Mouse (Mus musculus): ENCODE results near the gene Ripor3. TPM values are rescaled to one million over a fixed set of nuclear protein-coding genes. Genes with fewer than 3 reads are reported as not detected.

Ripor3 gene
- total and polyA plus RNA-seq, 3 experiments: 0.17 TPM; not detected in 2

DNA sequence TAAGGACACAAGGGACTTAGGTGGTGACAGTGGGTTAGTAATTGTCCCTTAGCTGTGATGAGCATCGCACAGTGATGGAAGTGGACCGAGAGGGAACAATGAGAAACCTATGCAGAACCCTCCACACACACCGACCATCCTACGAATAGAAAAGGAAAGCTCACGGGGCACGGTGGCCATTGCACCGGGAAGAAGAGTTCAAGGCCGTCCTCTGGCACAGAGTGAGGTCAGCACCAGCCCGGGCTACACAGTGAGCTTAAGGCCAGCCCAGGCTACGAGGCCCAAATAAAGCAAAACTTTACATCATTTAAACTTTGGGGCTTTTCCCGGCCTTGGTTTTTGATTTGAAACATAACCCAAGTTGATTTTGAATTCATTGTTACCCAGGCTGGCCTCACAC is 43.7 kb upstream of the Ripor3 start:
- Histone ChIP-seq H3K9me3 (replicated peaks; ENCODE audit: low read length) (peaks cover under 1% of the 10 kb centered on the region), H3K27ac (ENCODE audit: insufficient read depth, low read depth) (no peak overlapping the region), H3K36me3 (replicated peaks in 1 of 2; ENCODE audit: control insufficient read depth in 1 of 2, insufficient read depth in 1 of 2, low read length in 1 of 2) (no peaks in the 10 kb centered on the region), H3K79me2 (replicated peaks; ENCODE audit: control insufficient read depth, extremely low read depth, insufficient read depth, poor library complexity, severe bottlenecking) (no peaks in the 10 kb centered on the region), H3K4me3 (replicated peaks in 1 of 3; ENCODE audit: low read depth in 2 of 3, low read length in 2 of 3, poor library complexity in 1 of 3) (no peak overlapping the region), H3K9ac (ENCODE audit: insufficient read depth, low read depth) (no peak overlapping the region), H3K4me2 (ENCODE audit: insufficient read depth, low read depth, poor library complexity, severe bottlenecking) (no peak overlapping the region), H3K27me3 (replicated peaks) (peaks cover 62% of the 10 kb centered on the region), H3K4me1 (ENCODE audit: control insufficient read depth in 1 of 2, insufficient read depth in 2 of 2) (peaks cover 8 to 17% of the 10 kb centered on the region in 2 experiments)
- in situ Hi-C loops (cut with MboI; ENCODE audit: low pct_ligation_motif_present, low pct_unique_long_range_greater_than_20kb, low sequenced_read_pairs): no loop called here
- TF ChIP-seq POLR2A (IDR thresholded peaks at IDR 0.05; ENCODE audit: low read depth, low read length) (no peak), RAD21 (IDR thresholded peaks at IDR 0.05; ENCODE audit: low read depth, low read length) (no peak), ELF1 (IDR thresholded peaks at IDR 0.05; ENCODE audit: low read depth, low read length) (no peak), ZKSCAN1 (IDR thresholded peaks at IDR 0.05; ENCODE audit: borderline replicate concordance, low read depth, low read length) (no peak), MAZ (IDR thresholded peaks at IDR 0.05; ENCODE audit: low read depth, low read length) (no peak), ZC3H11A (IDR thresholded peaks at IDR 0.05; ENCODE audit: low read depth, low read length) (no peak), SIN3A (IDR thresholded peaks at IDR 0.05; ENCODE audit: low read length) (no peak), RCOR1 (conservative IDR thresholded peaks at IDR 0.05; ENCODE audit: low read depth, low read length) (no peak), USF1 (IDR thresholded peaks at IDR 0.05; ENCODE audit: low read depth, low read length) (no peak), JUND (conservative IDR thresholded peaks at IDR 0.05; ENCODE audit: low read depth, low read length) (no peak), NELFE (IDR thresholded peaks at IDR 0.05; ENCODE audit: low read depth, low read length) (no peak)
- DNase-seq (ENCODE audit: extremely low read depth): no peak
- dilution Hi-C loops (cut with MboI; ENCODE audit: extremely low pct_ligation_motif_present, extremely low pct_unique_long_range_greater_than_20kb, low sequenced_read_pairs): no loop called here

DNA sequence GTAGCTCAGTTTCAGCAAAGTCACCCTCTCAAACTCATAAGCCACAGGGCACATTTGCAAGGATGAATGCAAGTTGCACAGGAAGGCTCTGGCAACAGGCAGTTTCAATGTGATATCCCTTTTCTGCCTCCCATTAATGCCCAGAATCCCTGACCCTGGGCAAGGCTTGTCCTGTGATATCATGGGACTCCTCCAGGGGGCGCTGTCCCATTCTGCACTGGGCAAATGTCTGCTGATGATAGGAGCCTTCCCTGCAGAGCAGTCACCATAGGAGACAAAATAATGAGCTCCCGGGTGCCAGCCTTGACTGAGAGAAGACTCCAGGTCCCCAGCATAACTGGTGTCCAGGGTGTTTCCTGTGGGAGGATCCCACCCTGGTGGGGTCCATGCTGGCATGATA is 42.3 kb upstream of the Ripor3 start:
- dilution Hi-C loops (cut with MboI; ENCODE audit: extremely low pct_ligation_motif_present, extremely low pct_unique_long_range_greater_than_20kb, low sequenced_read_pairs): no loop called here
- in situ Hi-C loops (cut with MboI; ENCODE audit: low pct_ligation_motif_present, low pct_unique_long_range_greater_than_20kb, low sequenced_read_pairs): no loop called here

More for the DNA sequence above, 42.3 kb upstream of the Ripor3 start:
- Histone ChIP-seq H3K27ac (ENCODE audit: insufficient read depth, low read depth) (no peak overlapping the region), H3K4me3 (replicated peaks in 1 of 3; ENCODE audit: low read depth in 2 of 3, low read length in 2 of 3, poor library complexity in 1 of 3) (no peak overlapping the region), H3K79me2 (replicated peaks; ENCODE audit: control insufficient read depth, extremely low read depth, insufficient read depth, poor library complexity, severe bottlenecking) (no peaks in the 10 kb centered on the region), H3K9ac (ENCODE audit: insufficient read depth, low read depth) (no peak overlapping the region), H3K9me3 (replicated peaks; ENCODE audit: low read length) (no peaks in the 10 kb centered on the region), H3K27me3 (replicated peaks) (peaks cover 68% of the 10 kb centered on the region), H3K36me3 (replicated peaks in 1 of 2; ENCODE audit: control insufficient read depth in 1 of 2, insufficient read depth in 1 of 2, low read length in 1 of 2) (no peaks in the 10 kb centered on the region), H3K4me2 (ENCODE audit: insufficient read depth, low read depth, poor library complexity, severe bottlenecking) (no peak overlapping the region), H3K4me1 (ENCODE audit: control insufficient read depth in 1 of 2, insufficient read depth in 2 of 2) (peaks cover 8 to 22% of the 10 kb centered on the region in 2 experiments)
- peak; percentile 19 for DNase-seq (ENCODE audit: extremely low read depth)
- TF ChIP-seq SIN3A (IDR thresholded peaks at IDR 0.05; ENCODE audit: low read length) (no peak), ETS1 (conservative IDR thresholded peaks at IDR 0.05; ENCODE audit: low read depth, low read length) (no peak), RAD21 (IDR thresholded peaks at IDR 0.05; ENCODE audit: low read depth, low read length) (peak; percentile 27), ZNF384 (IDR thresholded peaks at IDR 0.05; ENCODE audit: low read depth, low read length) (no peak), KAT2A (IDR thresholded peaks at IDR 0.05; ENCODE audit: insufficient replicate concordance, low read length) (no peak), ZKSCAN1 (IDR thresholded peaks at IDR 0.05; ENCODE audit: borderline replicate concordance, low read depth, low read length) (no peak), MYC (IDR thresholded peaks at IDR 0.05; ENCODE audit: low read depth, low read length) (no peak), HCFC1 (IDR thresholded peaks at IDR 0.05; ENCODE audit: low read depth, low read length) (no peak), SMC3 (IDR thresholded peaks at IDR 0.05; ENCODE audit: low read depth, low read length) (peak; percentile 40; the same call in 1 of the 2 replicates), PAX5 (IDR thresholded peaks at IDR 0.05; ENCODE audit: low read length) (no peak), JUND (conservative IDR thresholded peaks at IDR 0.05; ENCODE audit: low read depth, low read length) (no peak), NELFE (IDR thresholded peaks at IDR 0.05; ENCODE audit: low read depth, low read length) (no peak), CTCF (conservative IDR thresholded peaks at IDR 0.05 in 1 of 2, IDR thresholded peaks at IDR 0.05 in 1 of 2; ENCODE audit: low read depth in 2 of 2, low read length in 2 of 2) (peak; percentile 59 to 71), UBTF (IDR thresholded peaks at IDR 0.05; ENCODE audit: low read depth, low read length) (no peak), ZMIZ1 (IDR thresholded peaks at IDR 0.05; ENCODE audit: low read depth, low read length) (no peak), CHD1 (IDR thresholded peaks at IDR 0.05; ENCODE audit: low read depth, low read length) (no peak), MXI1 (IDR thresholded peaks at IDR 0.05; ENCODE audit: low read depth, low read length) (no peak), USF1 (IDR thresholded peaks at IDR 0.05; ENCODE audit: low read depth, low read length) (no peak), E2F4 (IDR thresholded peaks at IDR 0.05; ENCODE audit: insufficient replicate concordance, low read depth, low read length) (no peak), USF2 (conservative IDR thresholded peaks at IDR 0.05; ENCODE audit: low read depth, low read length) (no peak), IRF4 (IDR thresholded peaks at IDR 0.05; ENCODE audit: low read depth, low read length) (no peak), MEF2A (IDR thresholded peaks at IDR 0.05; ENCODE audit: borderline replicate concordance, low read depth, low read length) (no peak), MAZ (IDR thresholded peaks at IDR 0.05; ENCODE audit: low read depth, low read length) (no peak)

Data from CH12.LX (cell line).